Mouse (Mus musculus): ENCODE measurements around the gene Ugt1a8.

DNA sequence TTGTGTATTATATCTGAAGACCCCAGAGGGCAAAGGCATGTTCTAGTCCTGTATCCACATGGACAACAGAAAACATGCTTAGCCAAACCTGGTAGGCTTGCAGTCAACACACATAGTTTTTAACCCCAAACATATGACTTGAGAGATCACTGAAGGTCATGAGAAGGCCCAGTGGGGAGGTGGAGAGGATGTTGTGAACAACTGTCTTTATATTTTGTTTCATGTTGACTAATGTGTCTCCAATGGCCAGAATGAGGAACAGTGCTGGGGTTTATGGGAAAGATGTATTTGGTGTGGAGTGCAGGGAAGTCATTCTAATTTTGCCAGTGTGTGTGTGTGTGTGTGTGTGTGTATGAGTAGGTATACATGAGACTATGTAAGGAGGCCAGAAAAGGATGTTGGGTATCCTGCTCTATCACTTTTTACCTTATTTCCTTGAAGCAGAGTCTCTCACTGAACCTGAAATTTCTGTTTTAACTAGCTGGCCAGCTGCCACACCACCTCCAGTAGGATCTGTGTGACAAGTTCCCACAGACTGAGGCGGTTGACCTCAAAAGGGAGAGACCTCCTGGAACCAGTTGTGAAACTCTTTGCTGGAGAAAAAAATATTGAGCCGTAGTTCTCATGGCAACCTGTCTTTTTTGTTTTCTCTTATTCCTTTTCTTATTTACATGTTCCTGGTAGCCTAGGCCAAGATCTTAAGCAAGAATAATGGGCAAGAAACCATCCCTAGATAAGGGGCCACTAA lies 136.6 kb downstream of the Ugt1a8 start:
- no peak for TF ChIP-seq CTCF (IDR thresholded peaks at IDR 0.05 in 2 of 3, conservative IDR thresholded peaks at IDR 0.05 in 1 of 3; ENCODE audit: control insufficient read depth in 1 of 3, insufficient read depth in 1 of 3, low read depth in 2 of 3, low read length in 3 of 3, poor library complexity in 1 of 3, severe bottlenecking in 1 of 3)
- no peak for TF ChIP-seq EP300 (IDR thresholded peaks at IDR 0.05; ENCODE audit: low read depth in 1 of 2, low read length in 2 of 2)
- TF ChIP-seq RAD21 (IDR thresholded peaks at IDR 0.05; ENCODE audit: low read depth, low read length): no peak
- no peak for TF ChIP-seq RCOR1 (IDR thresholded peaks at IDR 0.05; ENCODE audit: low read depth, low read length)
- TF ChIP-seq POLR2AphosphoS2 (IDR thresholded peaks at IDR 0.05; ENCODE audit: low read length): no peak
- TF ChIP-seq TAL1 (IDR thresholded peaks at IDR 0.05; ENCODE audit: low read length): no peak
- TF ChIP-seq ELF1 (IDR thresholded peaks at IDR 0.05; ENCODE audit: low read depth, low read length): no peak
- no peak for TF ChIP-seq MAX (IDR thresholded peaks at IDR 0.05; ENCODE audit: low read length)
- TF ChIP-seq ZC3H11A (IDR thresholded peaks at IDR 0.05; ENCODE audit: low read depth, low read length): no peak
- TF ChIP-seq BHLHE40 (IDR thresholded peaks at IDR 0.05; ENCODE audit: borderline replicate concordance, low read depth, low read length): no peak

Measured in MEL (cell line).